Mouse (Mus musculus) intestine, postnatal 0 days (tissue): ENCODE results near the gene Igfbpl1. TPM values are rescaled to one million over a fixed set of nuclear protein-coding genes. Genes with fewer than 3 reads are reported as not detected.

Source experiments
- ATAC-seq: fragments of 200-750 bp; cut with Nextera tagmentation; 2 replicates; pipeline ENCODE4 v1.8.0; 2017; ENCODE audit warnings: mild to moderate bottlenecking, moderate TSS enrichment, moderate library complexity
- H3K27ac ChIP-seq: fragments of 300-500 bp; sonication (generic); 2 replicates; pipeline ENCODE4 v1.5.1; 2014; ENCODE audit warnings: mild to moderate bottlenecking, low read depth, low read length, moderate library complexity
- H3K27me3 ChIP-seq: fragments of 300-500 bp; sonication (generic); replicated peaks from 2 replicates; pipeline ENCODE4 v1.6.1; 2014; ENCODE audit warnings: low read length, mixed read lengths; ENCODE audit not compliant: control insufficient read depth, insufficient read depth
- H3K36me3 ChIP-seq: fragments of 300-500 bp; sonication (generic); 2 replicates; pipeline ENCODE4 v1.6.1; 2014; ENCODE audit warnings: mild to moderate bottlenecking, moderate library complexity; ENCODE audit not compliant: control insufficient read depth, insufficient read depth
- H3K4me1 ChIP-seq: fragments of 300-500 bp; sonication (generic); replicated peaks from 2 replicates; pipeline ENCODE4 v1.6.1; 2014; ENCODE audit warnings: antibody characterized with exemption, low read length, mixed read lengths; ENCODE audit not compliant: control insufficient read depth, insufficient read depth
- H3K4me2 ChIP-seq: fragments of 300-500 bp; sonication (generic); replicated peaks from 2 replicates; pipeline ENCODE4 v1.6.1; 2014; ENCODE audit warnings: low read depth, mild to moderate bottlenecking, moderate library complexity
- H3K4me3 ChIP-seq: fragments of 300-500 bp; sonication (generic); 2 replicates; pipeline ENCODE4 v1.5.1; 2014; ENCODE audit warnings: low read depth, low read length
- H3K9ac ChIP-seq: fragments of 300-500 bp; sonication (generic); 2 replicates; pipeline ENCODE4 v1.6.1; 2014; ENCODE audit warnings: mild to moderate bottlenecking, low read depth, low read length
- H3K9me3 ChIP-seq: fragments of 300-500 bp; sonication (generic); 2 replicates; pipeline ENCODE4 v1.6.1; 2016; ENCODE audit warnings: mixed run types; ENCODE audit not compliant: control insufficient read depth
- CTCF ChIP-seq: sonication (generic); IDR thresholded peaks from 2 replicates; pipeline ENCODE4 v1.5.1; 2016; ENCODE audit warnings: low read depth, mild to moderate bottlenecking, control low read depth, antibody characterized with exemption, moderate library complexity
- WGBS: fragments of 180-500 bp; shearing (Covaris S2); extraction: QIAGEN DNeasy Blood & Tissue Kit; methylation state at CpG from one replicate; pipeline ENCODE4 v1.1.7; 2014; 5-methylcytosine and 5-hydroxymethylcytosine counted together
- polyA plus RNA-seq: library from polyadenylated mRNA; unstranded; fragments of >200 nt; fragmentation: Nextera tagmentation; extraction: Ambion mirVana; gene quantifications from 2 replicates; pipeline ENCODE4 v1.2.1, GENCODE M21; 2015

Igfbpl1 gene
- polyA plus RNA-seq, 1 experiment from 2014 or later: 0.16 TPM

DNA sequence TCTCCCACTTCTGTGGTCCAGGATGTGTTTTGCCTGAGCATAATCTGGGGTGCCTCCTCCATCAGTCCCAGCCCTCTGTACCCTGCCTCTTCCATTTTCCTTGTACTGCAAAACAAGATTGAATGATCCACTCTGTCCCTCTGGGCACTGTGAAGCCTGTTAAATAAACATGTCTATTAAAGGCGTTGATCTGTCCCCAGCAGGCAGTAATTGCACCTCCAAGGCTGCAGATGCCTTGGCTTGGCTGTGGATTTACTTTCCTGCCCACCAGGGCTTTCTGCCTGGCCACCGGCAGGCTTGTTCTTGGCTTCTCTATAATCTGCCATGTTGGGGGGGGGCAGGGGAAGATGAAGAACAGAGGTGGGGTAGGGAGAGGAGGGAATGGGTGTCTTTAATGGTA is 40.8 kb downstream of the Igfbpl1 start:
- no peak overlapping the region for H3K4me3 ChIP-seq
- H3K27ac ChIP-seq: no peak overlapping the region; the same call in 1 of the 2 replicates
- TF ChIP-seq CTCF: no peak
- no peaks in the 10 kb centered on the region for H3K9me3 ChIP-seq
- H3K9ac ChIP-seq: no peak overlapping the region
- H3K4me2 ChIP-seq: no peak overlapping the region
- 42% methylated on average over 2 of the region's 2 CpGs for WGBS
- H3K27me3 ChIP-seq: no peaks in the 10 kb centered on the region
- peaks cover 19% of the 10 kb centered on the region for H3K4me1 ChIP-seq
- H3K36me3 ChIP-seq: no peaks in the 10 kb centered on the region
- no peak for ATAC-seq

DNA sequence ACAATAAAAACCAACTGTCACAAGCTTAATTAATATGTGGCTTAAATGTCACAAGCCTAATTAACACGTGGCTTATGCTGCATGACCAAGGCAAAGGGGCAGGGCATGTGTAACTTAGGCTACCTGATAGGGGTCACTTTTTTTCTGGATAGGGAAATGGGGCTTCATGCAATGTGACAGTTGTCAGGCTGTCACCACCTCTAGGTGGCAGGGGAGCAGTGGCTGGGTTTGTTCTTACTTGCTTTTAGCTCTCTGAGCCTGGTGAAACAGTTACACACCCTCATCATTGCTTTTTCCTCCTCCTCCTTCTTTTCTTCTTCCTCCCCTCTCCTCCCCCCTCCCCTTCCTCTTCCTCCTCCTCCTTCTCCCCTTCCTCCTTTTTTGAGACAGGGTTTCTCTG is 43.1 kb downstream of the Igfbpl1 start:
- no peaks in the 10 kb centered on the region for H3K27me3 ChIP-seq
- H3K9me3 ChIP-seq: no peaks in the 10 kb centered on the region
- no peak overlapping the region for H3K27ac ChIP-seq
- peaks cover 14% of the 10 kb centered on the region for H3K4me1 ChIP-seq
- no peak overlapping the region for H3K9ac ChIP-seq
- WGBS: 68% methylated on average over 1 of the region's 1 CpGs
- H3K4me2 ChIP-seq: no peak overlapping the region
- H3K4me3 ChIP-seq: no peak overlapping the region
- no peak for ATAC-seq
- H3K36me3 ChIP-seq: no peaks in the 10 kb centered on the region
- TF ChIP-seq CTCF: peak; percentile 65

DNA sequence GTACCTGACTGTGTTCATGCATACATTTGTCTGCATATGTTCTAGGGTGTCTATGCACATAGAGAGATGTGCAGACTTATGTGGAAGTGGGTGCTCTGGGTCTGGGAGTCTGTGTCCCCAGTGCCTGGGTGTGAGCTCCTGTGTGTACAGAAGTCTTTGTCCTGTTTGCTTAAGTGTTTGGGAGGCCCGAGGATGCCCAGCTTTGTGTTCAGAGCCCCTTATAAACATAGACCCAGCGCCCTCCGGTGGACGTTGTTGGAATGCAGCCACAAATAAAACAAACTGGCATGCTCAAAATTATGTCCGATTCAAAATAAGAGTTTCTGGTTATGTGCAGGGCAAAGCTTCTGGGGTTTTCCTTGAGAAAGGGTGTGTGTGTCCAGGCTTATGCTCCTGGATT is 55.1 kb downstream of the Igfbpl1 start:
- H3K4me3 ChIP-seq: no peak overlapping the region
- TF ChIP-seq CTCF: peak; percentile 77
- no peak overlapping the region for H3K9ac ChIP-seq
- H3K4me1 ChIP-seq: no peaks in the 10 kb centered on the region
- H3K36me3 ChIP-seq: no peaks in the 10 kb centered on the region
- H3K27ac ChIP-seq: no peak overlapping the region
- no peaks in the 10 kb centered on the region for H3K9me3 ChIP-seq
- ATAC-seq: no peak
- WGBS: under 1% methylated on average over 5 of the region's 5 CpGs
- H3K27me3 ChIP-seq: no peaks in the 10 kb centered on the region
- no peak overlapping the region for H3K4me2 ChIP-seq

DNA sequence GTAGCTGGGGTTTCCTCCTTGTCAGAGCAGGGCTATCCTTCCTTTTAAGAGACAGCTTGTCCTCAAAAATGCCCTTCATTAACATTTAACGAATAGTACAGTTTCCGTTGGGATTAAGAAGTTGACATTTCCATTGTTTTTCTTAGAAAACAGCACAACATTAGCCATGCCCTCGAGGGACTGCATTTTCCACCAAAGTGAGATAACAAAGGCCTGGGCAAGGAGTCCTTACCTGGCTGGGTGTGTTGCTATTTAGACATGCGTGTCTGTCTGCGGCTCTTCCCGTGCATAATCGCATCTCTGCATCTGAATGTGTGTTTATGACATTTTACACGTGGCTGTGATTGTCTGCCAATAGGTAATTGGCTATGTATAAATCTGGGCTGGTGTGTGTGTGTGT is 55.5 kb downstream of the Igfbpl1 start:
- no peaks in the 10 kb centered on the region for H3K36me3 ChIP-seq
- WGBS: 37% methylated on average over 8 of the region's 8 CpGs
- TF ChIP-seq CTCF: no peak

DNA sequence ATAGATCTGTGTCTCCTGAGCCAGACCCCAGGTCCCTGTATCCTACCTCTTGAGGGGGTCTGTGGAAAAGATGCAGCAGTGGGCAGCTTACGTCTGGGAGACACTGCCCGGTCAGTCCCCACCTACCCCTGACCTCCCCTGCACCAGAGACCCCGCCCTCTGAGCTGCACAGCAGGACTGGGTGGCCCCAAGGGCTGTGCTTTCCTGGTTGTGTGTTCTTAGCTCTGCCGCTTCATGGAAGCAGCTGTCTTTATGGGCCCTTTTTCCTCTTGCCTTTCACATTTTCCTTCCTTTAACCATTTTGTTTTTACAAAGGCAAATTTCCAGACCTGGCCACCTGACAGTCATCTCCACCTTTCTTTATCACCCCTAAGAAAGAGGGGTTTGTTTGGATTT is 56.1 kb downstream of the Igfbpl1 start:
- no peak overlapping the region for H3K27ac ChIP-seq
- no peak overlapping the region for H3K9ac ChIP-seq
- no peaks in the 10 kb centered on the region for H3K27me3 ChIP-seq
- no peak overlapping the region for H3K4me3 ChIP-seq
- WGBS: 56% methylated on average over 4 of the region's 4 CpGs
- H3K4me1 ChIP-seq: no peaks in the 10 kb centered on the region
- H3K4me2 ChIP-seq: no peak overlapping the region
- no peaks in the 10 kb centered on the region for H3K9me3 ChIP-seq
- TF ChIP-seq CTCF: no peak
- no peak for ATAC-seq
- no peaks in the 10 kb centered on the region for H3K36me3 ChIP-seq

More for the DNA sequence above, 55.5 kb downstream of the Igfbpl1 start:
- Histone ChIP-seq H3K27ac (no peak overlapping the region), H3K9me3 (no peaks in the 10 kb centered on the region), H3K27me3 (no peaks in the 10 kb centered on the region), H3K9ac (no peak overlapping the region), H3K4me3 (no peak overlapping the region), H3K4me2 (no peak overlapping the region), H3K4me1 (no peaks in the 10 kb centered on the region)
- no peak for ATAC-seq

DNA sequence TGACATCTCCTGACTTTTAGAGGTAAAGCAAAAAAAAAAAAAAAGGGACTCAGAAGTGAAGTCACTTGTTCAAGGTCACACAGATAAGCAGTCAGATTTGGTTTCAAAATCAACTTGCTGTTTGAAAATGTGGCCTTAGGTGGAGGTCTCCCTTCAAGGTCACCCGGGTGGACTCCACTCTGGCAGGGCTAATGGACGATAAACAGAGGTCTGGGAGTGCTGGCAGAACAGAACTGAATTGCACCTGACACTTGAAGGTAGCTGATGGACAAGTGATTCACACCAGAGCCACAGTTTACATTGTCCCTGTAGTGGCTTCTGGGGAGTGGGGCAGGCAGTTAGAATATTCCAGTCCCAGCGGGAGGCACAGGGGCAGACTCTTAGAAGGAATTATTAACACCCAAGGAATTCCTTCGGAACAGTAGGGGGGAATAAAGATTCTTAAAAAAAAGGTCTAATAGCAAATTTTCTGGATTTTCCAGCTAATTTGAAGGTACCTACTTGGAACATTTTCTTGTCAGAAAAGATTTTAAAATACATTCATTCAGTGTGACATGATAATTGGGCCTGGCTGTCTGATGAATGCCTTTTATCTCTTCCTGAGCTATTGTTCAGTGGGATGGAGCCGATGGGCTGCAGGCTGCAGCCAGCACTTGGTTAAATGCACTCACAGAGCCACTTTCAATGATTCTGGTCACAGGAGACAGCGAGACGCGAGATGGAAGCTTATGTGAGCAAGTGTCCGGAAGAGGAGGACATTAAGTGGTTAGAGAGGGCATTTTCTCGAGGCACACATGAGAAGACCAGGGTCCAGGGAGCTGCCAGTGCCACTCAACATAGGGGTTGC is 56.7 kb downstream of the Igfbpl1 start:
- Histone ChIP-seq H3K4me2 (no peak overlapping the region), H3K36me3 (no peaks in the 10 kb centered on the region), H3K27me3 (0 out of 2 replicates have a peak, but pooled peaks cover 4% of the 10 kb centered on the region), H3K27ac (no peak overlapping the region), H3K4me1 (no peaks in the 10 kb centered on the region), H3K9me3 (no peaks in the 10 kb centered on the region), H3K9ac (no peak overlapping the region), H3K4me3 (no peak overlapping the region)
- no peak for ATAC-seq
- WGBS: 58% methylated on average over 10 of the region's 10 CpGs
- TF ChIP-seq CTCF: no peak
